Mouse (Mus musculus) megakaryocyte, embryonic 14.5 days (primary cell): ENCODE data around the gene Tlnrd1.

ENCODE experiments used
- FLI1 ChIP-seq: IDR thresholded peaks from 2 replicates; pipeline ENCODE4 v1.6.1; 2012; ENCODE audit warnings: low read length, inconsistent platforms, mixed read lengths
- GATA1 ChIP-seq: IDR thresholded peaks from 3 replicates; pipeline ENCODE4 v1.6.1; 2012; ENCODE audit warnings: mixed read lengths, low read length, inconsistent platforms, borderline replicate concordance

DNA sequence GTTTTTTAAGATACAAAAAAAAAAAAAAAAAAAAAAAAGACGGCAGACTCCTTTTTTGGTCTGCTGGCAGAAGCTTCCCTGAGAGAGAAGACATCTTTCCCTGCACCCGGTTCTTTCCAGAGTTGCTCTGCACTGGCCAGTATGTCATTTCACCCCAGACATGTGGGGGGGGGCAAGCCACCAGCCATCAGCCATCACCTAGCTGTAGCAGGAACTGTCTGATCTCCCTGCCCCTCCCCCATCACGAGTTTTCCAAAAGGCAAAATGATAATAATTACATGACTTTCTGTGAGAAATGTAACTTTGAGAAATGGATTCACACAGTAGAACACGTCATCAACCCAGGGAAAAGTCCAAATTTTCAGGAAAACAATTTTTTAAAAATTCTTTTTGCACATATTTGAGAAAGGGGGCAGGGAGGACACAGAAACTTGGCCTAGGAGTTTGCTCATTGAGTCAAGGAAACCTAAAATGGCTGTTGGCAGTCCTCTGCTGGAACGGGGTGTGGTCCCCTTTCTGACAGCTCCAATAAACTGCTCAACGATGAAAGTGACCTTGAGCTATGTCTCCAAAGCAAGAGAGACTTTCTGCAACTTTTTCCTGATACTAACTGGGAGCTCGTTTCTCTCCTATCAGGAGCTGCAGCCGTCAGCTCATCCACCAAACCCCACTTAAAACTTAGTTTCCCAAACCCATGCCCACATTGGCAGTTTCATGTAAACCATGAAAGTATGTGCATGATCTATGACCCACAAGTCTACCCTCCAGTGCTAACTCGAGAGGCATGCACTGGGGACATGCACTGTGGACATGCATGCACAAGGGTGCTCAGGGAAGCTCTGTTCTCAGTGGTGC, 27.5 kb downstream of the Tlnrd1 start:
- TF ChIP-seq GATA1 (no peak), FLI1 (no peak)
